Mouse (Mus musculus) G1E (cell line): ENCODE results near the gene Rab5if.

Source experiments
- CTCF ChIP-seq: IDR thresholded peaks from 2 replicates; pipeline ENCODE4 v1.5.1; 2012; ENCODE audit warnings: low read depth, low read length, inconsistent platforms, mixed read lengths
- GATA1 ChIP-seq: IDR thresholded peaks from 2 replicates; pipeline ENCODE4 v1.6.1; 2012; ENCODE audit warnings: borderline replicate concordance, low read length, inconsistent platforms, mixed read lengths
- GATA2 ChIP-seq: IDR thresholded peaks from 2 replicates; pipeline ENCODE4 v1.6.1; 2012; ENCODE audit warnings: low read depth, low read length, inconsistent platforms, borderline replicate concordance
- POLR2AphosphoS5 ChIP-seq: IDR thresholded peaks from 2 replicates; pipeline ENCODE4 v1.6.1; 2012; ENCODE audit warnings: low read depth, low read length, inconsistent platforms; ENCODE audit not compliant: insufficient replicate concordance
- TAL1 ChIP-seq: conservative IDR thresholded peaks from 2 replicates; pipeline ENCODE4 v1.6.1; 2012; ENCODE audit warnings: low read depth, low read length, inconsistent platforms, mixed read lengths

DNA sequence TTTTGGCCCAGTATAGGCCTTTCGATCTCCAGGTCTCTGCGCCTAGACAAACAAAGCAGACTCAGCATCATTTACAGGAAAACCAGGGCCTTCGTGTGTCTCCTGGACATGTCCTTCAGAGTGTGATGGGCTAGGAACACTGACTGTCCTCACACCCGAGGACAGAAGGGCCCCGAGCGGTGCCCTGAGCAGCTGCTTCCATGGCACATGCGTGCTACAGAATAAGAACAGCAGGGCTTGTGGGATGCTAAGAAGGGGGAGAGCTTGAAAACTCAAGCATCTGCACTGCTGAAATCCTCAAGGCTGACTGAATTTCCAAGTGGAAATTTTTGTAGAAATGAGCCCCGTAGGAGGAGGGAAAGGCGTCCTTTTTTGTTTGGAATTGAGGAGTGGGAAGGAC is 34.1 kb downstream of the Rab5if start:
- TF ChIP-seq GATA2: no peak
- no peak for TF ChIP-seq CTCF
- TF ChIP-seq POLR2AphosphoS5: no peak
- no peak for TF ChIP-seq GATA1
- no peak for TF ChIP-seq TAL1
